In the genomic region with DNA sequence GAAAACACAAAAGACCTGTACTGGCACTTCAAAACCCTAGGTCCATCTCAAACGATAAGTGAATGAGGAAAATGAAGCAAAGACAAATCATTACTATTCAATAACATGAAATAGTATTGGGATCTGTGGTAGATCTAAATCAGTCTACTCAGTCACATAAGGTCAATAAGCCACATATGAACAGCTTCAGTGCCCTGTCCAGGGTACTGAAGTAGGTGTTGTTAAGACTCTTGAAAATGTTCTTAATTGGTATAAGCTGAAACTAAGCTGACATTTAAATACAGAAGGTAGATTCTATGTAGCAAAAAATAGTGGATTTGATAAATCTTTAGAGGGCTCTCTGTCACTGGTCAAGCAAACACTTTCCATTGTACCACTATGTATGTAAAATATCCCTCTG, we compare ENCODE assay signal across 25 mouse cellular contexts.
DNase-seq lines count a peak whose midpoint lies in the region; ATAC-seq and TF ChIP-seq lines count a peak whose summit lies in the region.
"Had no signal": no experiment of that assay in that cellular context is flagged by ENCODE, and none has a peak within 500 bp of the region (broad histone marks: within the 10 kb centered on the region; RNA-seq: fewer than 3 reads in every experiment).

No protein-coding gene starts in this region.

- 94% methylated on average over 1 of the region's 1 CpGs for WGBS in limb, embryonic 11.5 days
- whole genome bisulfite sequencing in limb, embryonic 10.5 days = 94% methylated on average over 1 of the region's 1 CpGs
- 88% methylated on average over 1 of the region's 1 CpGs for WGBS in intestine, embryonic 15.5 days

- H3K36me3 ChIP-seq in limb, embryonic 11.5 days (ENCODE audit: control insufficient read depth, insufficient read depth, low read length) = no peaks in the 10 kb centered on the region
- no peaks in the 10 kb centered on the region for H3K36me3 ChIP-seq in limb, embryonic 10.5 days
- no peaks in the 10 kb centered on the region for H3K36me3 ChIP-seq in ES-E14 (ENCODE audit: control insufficient read depth, insufficient read depth, low read length, poor library complexity, severe bottlenecking)
- H3K36me3 ChIP-seq in intestine, embryonic 15.5 days = no peaks in the 10 kb centered on the region
- H3K36me3 ChIP-seq: embryonic facial prominence, embryonic 12.5 days; G1E; heart, embryonic 15.5 days; hindbrain, embryonic 10.5 days; liver, embryonic 12.5 days; lung, embryonic 15.5 days; midbrain, embryonic 12.5 days had no signal

- no peak overlapping the region for H3K27ac ChIP-seq in limb, embryonic 11.5 days (replicated peaks; ENCODE audit: low read depth, low read length)
- H3K27ac ChIP-seq in limb, embryonic 10.5 days = no peak overlapping the region
- H3K27ac ChIP-seq in ES-E14 (ENCODE audit: insufficient read depth, low read depth, low read length, poor library complexity, severe bottlenecking) = no peak overlapping the region
- H3K27ac ChIP-seq in intestine, embryonic 15.5 days = no peak overlapping the region
- H3K27ac ChIP-seq: embryonic facial prominence, embryonic 12.5 days; heart, embryonic 15.5 days; hindbrain, embryonic 10.5 days; liver, embryonic 12.5 days; lung, embryonic 15.5 days; midbrain, embryonic 12.5 days; stomach, postnatal 0 days had no signal

- no peak overlapping the region for H3K4me2 ChIP-seq in limb, embryonic 11.5 days (ENCODE audit: low read depth, severe bottlenecking)
- no peak overlapping the region for H3K4me2 ChIP-seq in intestine, embryonic 15.5 days (replicated peaks)
- H3K4me2 ChIP-seq: embryonic facial prominence, embryonic 12.5 days; heart, embryonic 15.5 days; liver, embryonic 12.5 days; lung, embryonic 15.5 days; midbrain, embryonic 12.5 days had no signal

- no peaks in the 10 kb centered on the region for H3K27me3 ChIP-seq in limb, embryonic 11.5 days (ENCODE audit: control insufficient read depth, insufficient read depth, low read length)
- H3K27me3 ChIP-seq in limb, embryonic 10.5 days (ENCODE audit: low read depth, poor library complexity, severe bottlenecking) = no peaks in the 10 kb centered on the region
- H3K27me3 ChIP-seq in intestine, embryonic 15.5 days (replicated peaks) = no peaks in the 10 kb centered on the region
- H3K27me3 ChIP-seq: embryonic facial prominence, embryonic 12.5 days; heart, embryonic 15.5 days; liver, embryonic 12.5 days; lung, embryonic 15.5 days; midbrain, embryonic 12.5 days had no signal

- DNase-seq in limb, embryonic 11.5 days (ENCODE audit: low spot score) = peak; percentile 38
- no peak for DNase-seq in limb, embryonic 10.5 days (ENCODE audit: low spot score)
- DNase-seq in ES-E14 (ENCODE audit: low read depth, low spot score) (peak; percentile 28), adipocyte (ENCODE audit: low spot score) (peak; percentile 41)
- peak; percentile 61 for DNase-seq in forelimb bud, embryonic 11.5 days (ENCODE audit: low read depth, low spot score)
- DNase-seq in thymus, postnatal 25 days = no peak
- no peak for DNase-seq in adrenal gland, adult 18-20 months (ENCODE audit: low spot score in 2 of 2)
- DNase-seq: adrenal gland, postnatal 10 days; cerebellum, adult 11 months; cerebellum, postnatal 10 days; gastrocnemius, postnatal 25 days; left cerebral cortex, postnatal 4 days; right cerebral cortex, adult 18-20 months; thymus, postnatal 36 days had no signal

- H3K9me3 ChIP-seq in limb, embryonic 11.5 days (ENCODE audit: control insufficient read depth, low read length) = no peaks in the 10 kb centered on the region
- no peaks in the 10 kb centered on the region for H3K9me3 ChIP-seq in limb, embryonic 10.5 days (replicated peaks)
- H3K9me3 ChIP-seq in ES-E14 (ENCODE audit: control insufficient read depth, insufficient read depth, low read depth, low read length) = no peaks in the 10 kb centered on the region
- H3K9me3 ChIP-seq in intestine, embryonic 15.5 days = no peaks in the 10 kb centered on the region
- H3K9me3 ChIP-seq: embryonic facial prominence, embryonic 12.5 days; G1E; heart, embryonic 15.5 days; hindbrain, embryonic 10.5 days; liver, embryonic 12.5 days; lung, embryonic 15.5 days; midbrain, embryonic 12.5 days had no signal

- H3K9ac ChIP-seq in limb, embryonic 11.5 days (ENCODE audit: low read length) = no peak overlapping the region
- no peak overlapping the region for H3K9ac ChIP-seq in ES-E14 (ENCODE audit: insufficient read depth, low read depth, low read length, poor library complexity, severe bottlenecking)
- H3K9ac ChIP-seq in intestine, embryonic 15.5 days = no peak overlapping the region
- H3K9ac ChIP-seq: embryonic facial prominence, embryonic 12.5 days; heart, embryonic 15.5 days; liver, embryonic 12.5 days; lung, embryonic 15.5 days; midbrain, embryonic 12.5 days had no signal

- H3K4me1 ChIP-seq in limb, embryonic 11.5 days (ENCODE audit: control insufficient read depth, insufficient read depth, low read length) = no peaks in the 10 kb centered on the region
- no peaks in the 10 kb centered on the region for H3K4me1 ChIP-seq in limb, embryonic 10.5 days
- H3K4me1 ChIP-seq in ES-E14 (ENCODE audit: control insufficient read depth in 2 of 2, insufficient read depth in 2 of 2, low read length in 2 of 2, poor library complexity in 1 of 2) = no peaks in the 10 kb centered on the region
- no peaks in the 10 kb centered on the region for H3K4me1 ChIP-seq in intestine, embryonic 15.5 days (replicated peaks)
- H3K4me1 ChIP-seq: embryonic facial prominence, embryonic 12.5 days; heart, embryonic 15.5 days; hindbrain, embryonic 10.5 days; liver, embryonic 12.5 days; lung, embryonic 15.5 days; midbrain, embryonic 12.5 days had no signal

- H3K4me3 ChIP-seq in limb, embryonic 11.5 days (ENCODE audit: low read depth, low read length) = no peak overlapping the region
- no peak overlapping the region for H3K4me3 ChIP-seq in limb, embryonic 10.5 days
- H3K4me3 ChIP-seq in ES-E14 (ENCODE audit: insufficient read depth in 1 of 2, low read depth in 1 of 2, low read length in 2 of 2, poor library complexity in 1 of 2, severe bottlenecking in 1 of 2) = no peak overlapping the region
- H3K4me3 ChIP-seq in intestine, embryonic 15.5 days (replicated peaks) = no peak overlapping the region
- H3K4me3 ChIP-seq: embryonic facial prominence, embryonic 12.5 days; heart, embryonic 15.5 days; hindbrain, embryonic 10.5 days; liver, embryonic 12.5 days; lung, embryonic 15.5 days; midbrain, embryonic 12.5 days had no signal

- no peak for ATAC-seq in limb, embryonic 11.5 days (ENCODE audit: insufficient number of reproducible peaks, low FRiP score, low TSS enrichment, low read depth)
- no peak for ATAC-seq in intestine, embryonic 15.5 days
- ATAC-seq: forebrain, embryonic 14.5 days; inflammation-experienced regulatory T-cells, adult 6 months; liver, embryonic 12.5 days had no signal

- in situ Hi-C loops in ES-E14 (cut with MboI; ENCODE audit: low sequenced_read_pairs in 2 of 2, unreplicated experiment in 2 of 2) = no loop called here

TF ChIP-seq in ES-E14, 5 proteins besides CTCF, POLR2A, EP300 and RAD21:
- TF ChIP-seq HCFC1 (IDR thresholded peaks at IDR 0.05; ENCODE audit: borderline replicate concordance, insufficient read depth, low read length) (no peak), CHD2 (IDR thresholded peaks at IDR 0.05; ENCODE audit: low read depth, low read length) (no peak), MAFK (IDR thresholded peaks at IDR 0.05; ENCODE audit: insufficient read depth, low read depth, low read length) (no peak), ZNF384 (IDR thresholded peaks at IDR 0.05; ENCODE audit: low read depth, low read length) (no peak), ZC3H11A (IDR thresholded peaks at IDR 0.05; ENCODE audit: borderline replicate concordance, low read depth, low read length) (no peak)

Comparison
In these comparisons a context has a peak if more than half of its experiments do, and no peak if none do; other contexts are left out.
1. DNase-seq: peak in limb, embryonic 11.5 days (single experiment), ES-E14 (single experiment), adipocyte (single experiment) and forelimb bud, embryonic 11.5 days (single experiment); none in limb, embryonic 10.5 days (single experiment), thymus, postnatal 25 days (single experiment) and adrenal gland, adult 18-20 months (0 of 2).